Mouse (Mus musculus) kidney, adult 11 months (tissue): ENCODE results near the gene Wdr26.
A peak's percentile ranks its signal among the peaks of the same experiment; 100 is the strongest.

ENCODE experiments used
- DNase-seq: peaks from one replicate; pipeline ENCODE4 v3.0.0; 2022

Wdr26 gene

DNA sequence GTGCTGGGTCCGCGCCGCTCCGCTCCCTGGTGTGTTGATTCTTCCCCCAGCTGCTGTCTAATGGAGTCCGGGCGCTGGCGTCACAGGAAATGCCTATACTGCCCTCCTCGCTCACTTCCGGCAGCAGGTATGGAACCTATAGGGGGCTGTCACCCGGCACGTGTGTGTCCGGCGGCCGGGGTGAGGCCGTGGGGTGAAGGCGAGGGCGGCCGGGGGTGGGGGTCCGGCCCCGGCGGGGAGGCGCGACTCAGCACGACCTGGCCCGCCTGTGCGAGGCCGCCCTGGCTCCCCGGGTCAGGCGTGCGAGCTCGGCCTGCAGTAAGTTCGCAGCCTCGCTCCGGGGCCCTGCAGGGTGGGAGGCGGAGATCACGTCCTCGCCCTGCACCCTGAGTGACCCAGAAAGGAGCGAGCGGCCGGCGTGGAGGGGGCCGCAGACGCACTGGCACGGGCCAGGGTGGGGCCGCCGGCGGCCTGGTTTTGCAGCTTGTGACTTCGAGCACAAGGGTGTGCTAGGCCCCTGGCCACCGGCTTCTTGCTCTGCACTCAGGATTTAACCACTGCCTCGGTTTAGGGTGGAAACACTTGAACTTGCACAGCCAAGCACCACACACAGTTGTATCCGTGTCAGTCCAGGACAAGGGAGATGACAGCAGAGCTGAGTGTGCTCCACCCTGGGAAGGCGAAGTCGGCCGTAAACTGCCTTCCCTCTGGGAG, at the start of gene Wdr26:
TSS of gene Wdr26 (minus strand) at position 82 of the 714 bp plus-strand sequence.
- DNase-seq, result peak; percentile 80

DNA sequence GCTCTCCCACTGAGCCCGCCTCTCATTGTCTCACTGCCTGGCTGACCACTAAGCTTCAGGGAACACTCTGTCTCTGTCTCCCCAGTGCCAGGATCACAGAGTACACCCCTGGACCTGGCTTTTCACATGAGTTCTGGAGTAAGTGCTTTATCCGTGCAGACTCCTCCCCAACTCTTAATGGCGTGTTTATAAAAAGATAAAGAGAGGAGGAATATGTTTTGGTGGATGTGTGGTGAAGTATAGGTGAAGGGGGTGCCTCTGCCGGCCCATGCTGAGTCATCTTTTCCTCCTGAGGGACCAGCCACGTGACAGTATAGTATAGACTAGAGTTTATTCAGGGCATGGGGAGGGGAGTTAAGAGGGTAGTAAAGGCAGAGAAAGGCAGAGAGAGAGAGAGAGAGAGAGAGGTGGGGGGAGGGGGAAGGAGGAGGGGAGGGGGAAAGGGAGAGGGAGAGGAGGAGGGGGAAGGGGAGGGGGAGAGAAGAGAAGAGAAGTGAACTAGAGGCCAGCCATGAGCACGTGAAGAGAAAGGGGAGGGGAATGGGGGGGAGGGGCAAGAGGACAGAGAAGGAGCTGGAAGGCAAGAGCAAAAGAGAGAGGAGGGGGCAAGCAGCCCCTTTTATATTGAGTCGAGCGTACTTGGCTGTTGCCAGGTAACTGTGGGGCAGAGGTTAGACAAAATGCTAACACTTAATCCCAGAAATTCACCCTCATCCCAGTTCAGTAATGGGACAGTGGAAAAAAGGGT, 49.3 kb upstream of the Wdr26 start:
- no peak for DNase-seq

DNA sequence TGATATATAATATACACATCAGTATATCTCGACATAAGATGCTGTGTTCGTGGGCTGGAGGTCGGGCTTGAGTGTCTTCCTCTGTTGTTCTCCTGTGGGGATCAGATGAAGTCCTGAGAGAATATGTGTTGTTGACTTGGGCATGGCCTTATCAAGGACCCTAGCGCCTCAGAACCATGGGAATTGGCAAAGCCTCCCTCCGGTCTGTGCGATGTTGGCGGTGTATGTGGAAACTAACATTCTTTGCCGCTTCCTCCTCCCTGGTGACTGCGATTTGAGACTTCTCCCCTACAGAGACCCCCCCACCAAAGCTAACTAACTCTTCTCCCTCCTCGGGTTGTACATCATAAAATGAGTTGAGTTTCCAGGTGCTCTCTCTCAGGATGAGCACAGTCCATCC, 48.6 kb upstream of the Wdr26 start:
- DNase-seq, result no peak

DNA sequence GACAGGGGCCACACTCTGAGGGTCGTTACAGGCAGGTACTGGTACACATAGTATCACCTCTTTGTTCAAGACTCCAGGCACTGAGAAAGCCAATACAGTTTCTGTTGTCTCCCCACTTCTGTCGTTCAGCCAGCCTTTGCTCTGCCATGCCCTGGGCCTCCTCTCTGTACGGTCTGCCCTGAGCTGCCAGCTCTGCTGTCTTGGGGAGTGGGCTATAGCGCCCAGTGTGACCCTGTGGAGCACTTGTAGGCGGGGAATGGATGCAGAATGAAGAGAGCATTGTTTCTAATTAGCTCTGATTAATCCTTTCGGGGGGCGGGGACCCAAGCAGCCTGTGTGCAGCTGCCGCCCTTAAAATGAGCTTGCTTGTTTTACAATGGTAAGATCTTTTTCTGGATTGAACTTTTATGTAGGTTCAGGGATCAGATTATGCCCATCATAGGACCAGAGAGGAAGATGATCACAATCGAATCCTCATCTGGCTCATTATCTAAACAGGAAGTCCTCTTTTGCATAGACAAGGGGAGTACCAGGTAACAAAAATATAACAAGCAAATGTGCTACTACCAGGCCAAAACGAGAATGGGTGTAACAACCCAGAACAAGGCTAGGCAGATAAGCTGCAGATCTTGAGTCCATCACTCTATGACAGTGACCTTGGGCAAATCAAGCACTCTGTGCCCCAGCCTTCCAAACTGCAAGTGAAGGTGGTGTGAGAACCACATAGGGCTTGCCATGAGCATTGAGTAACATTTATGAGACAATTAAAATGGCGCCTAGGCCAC, 48.0 kb upstream of the Wdr26 start:
- no peak for DNase-seq

DNA sequence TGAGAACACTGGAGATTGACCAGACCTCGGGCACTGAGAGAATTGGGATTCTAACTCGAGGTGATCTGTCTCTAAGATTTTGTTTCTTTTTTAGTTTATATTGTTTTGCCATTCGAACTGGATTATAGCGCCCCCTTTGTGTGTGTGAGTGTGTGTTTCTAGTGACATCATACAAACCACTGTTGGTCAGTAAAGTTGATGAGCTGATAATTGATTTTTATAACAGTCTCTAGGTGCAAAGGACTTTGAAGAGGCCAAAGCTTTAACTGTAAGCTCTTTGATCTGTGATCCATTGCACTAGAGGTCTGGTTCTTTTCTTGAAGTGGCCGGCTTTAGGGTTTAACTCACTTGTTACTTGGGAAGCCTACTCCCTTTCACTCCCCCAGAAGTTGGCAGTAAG, 47.3 kb upstream of the Wdr26 start:
- no peak for DNase-seq

GRCm38 (mm10) chr1:181258616-181259015, 46.8 kb upstream of the Wdr26 start:
- peak; percentile 37 for DNase-seq

DNA sequence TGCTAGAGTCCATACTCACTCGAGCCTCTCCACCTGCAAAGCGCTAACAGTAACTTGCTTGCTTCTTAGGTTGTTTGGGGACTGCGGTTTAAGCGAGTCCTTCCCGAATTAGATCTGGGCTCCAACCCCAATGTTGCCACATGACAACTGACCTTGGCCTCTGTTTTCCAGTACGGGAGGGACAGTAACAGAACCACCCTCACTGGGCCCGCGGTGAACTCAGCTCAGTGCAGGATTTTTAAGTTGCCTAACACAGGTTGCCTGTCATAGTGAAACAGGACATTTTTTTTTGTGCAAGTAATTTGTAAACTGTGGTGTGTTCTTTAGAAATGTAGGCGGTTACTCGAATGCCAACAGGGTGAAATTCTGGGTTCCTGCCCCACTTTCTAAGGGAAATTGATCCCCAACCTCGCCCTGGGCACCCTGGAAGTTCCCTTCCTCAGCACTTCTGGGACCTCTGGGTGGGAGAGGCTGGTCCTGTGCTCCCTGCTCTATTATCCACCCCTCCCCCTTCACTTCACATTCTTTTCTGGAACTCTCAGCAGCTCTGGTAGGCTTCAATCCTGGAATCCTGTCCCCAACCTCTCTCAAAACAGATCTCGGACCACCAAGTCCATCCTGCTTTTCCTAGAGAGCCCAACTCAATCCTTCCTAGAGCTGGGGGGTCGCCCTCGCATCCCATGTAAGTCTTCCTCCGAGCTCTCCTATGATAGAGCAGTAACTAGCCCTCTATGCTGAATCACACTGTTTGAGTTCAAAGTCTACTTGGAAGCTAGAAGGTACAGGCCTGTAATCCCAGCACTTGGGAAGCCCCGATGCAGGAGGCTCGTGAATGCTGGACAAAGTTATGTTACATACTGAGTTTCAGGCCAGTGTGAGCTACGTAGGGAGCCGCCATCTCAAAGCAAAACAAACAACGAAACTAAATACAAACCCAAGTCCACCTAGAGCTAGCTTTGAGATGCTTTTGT, 46.1 kb upstream of the Wdr26 start:
- peak; percentile 54 for DNase-seq

DNA sequence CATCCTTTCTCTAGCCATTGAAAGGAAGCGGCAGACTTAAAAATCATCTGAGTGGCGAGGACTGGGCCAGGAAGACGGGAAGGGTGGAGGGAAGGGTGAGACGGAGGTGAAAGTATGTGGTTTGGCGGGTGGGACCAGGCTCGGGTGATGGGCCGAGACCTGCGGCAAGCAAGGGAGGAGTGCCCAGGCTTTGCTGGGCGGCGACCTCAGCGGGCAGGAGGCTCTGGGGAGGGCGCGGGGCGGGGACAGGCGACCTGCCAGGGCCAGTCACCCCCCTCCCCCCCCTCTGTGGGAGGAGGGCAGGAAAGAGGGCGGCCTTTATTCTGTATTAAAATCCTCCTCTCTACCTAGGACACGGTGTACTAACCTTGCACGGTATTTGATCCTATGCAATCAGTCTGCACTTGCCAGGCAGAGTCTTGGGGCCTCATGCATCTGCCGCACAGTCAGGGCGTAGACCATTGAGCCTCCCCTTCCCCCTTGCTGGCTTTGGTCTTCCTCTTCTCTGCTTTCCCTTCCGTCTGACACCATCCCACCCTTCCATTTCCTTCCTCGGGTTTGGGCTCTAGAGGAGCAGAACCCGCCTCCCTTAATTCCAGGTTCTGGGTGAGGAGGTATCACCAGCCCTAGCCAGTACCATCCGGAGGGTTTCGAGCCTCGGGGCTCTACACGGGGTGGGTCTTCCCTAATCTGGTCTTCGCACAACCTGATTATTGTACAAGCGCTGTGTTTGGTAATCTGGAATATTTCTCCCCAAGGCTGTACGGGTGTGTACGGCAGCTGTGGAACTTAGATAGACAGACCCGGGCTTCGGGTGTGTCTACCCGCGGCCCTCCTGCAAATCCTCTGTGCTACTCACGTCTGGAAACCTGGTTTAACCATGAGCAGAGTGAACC, 45.1 kb upstream of the Wdr26 start:
- peak; percentile 90 for DNase-seq

DNA sequence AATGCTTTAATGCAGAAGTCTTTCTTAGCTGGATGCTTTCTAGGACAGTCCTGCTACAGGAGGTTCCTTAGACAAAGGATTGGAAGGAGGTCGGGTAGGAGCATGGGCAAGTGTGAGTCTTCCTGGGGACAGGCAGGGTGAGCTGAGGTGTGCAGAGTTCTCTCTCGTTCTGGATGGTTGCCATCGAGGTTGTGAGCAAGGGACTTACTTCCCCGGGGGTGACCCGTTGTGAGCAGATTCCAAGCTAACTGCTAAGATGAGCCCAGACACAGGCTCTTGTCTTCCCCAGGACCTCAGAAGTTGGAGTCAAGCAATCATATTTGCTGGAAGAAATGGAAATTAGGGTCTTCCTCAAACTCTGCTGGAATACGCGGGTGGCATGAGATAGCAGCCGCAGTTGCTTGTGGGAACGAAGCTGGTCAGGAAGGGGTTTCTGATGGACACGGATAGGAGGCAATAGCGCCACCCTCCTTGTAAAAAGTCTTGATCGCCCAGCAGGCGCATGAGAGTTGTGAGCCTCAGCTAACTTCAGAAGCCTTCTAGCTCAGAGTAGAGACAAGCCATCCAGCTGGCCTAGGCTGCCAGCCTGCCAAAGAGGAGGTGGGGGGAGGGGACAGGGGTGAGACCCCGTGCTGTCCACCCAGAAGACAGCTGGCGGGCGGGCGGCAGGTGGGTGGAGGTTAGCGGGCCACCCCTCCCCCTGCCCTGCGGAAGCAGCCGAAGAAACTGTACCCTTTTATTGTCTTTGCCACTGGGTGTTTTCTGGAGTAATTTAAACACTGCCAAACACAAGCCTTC, 44.3 kb upstream of the Wdr26 start:
- DNase-seq, result peak; percentile 69

GRCm38 (mm10) chr1:181255450-181255849, 43.6 kb upstream of the Wdr26 start:
- no peak for DNase-seq

GRCm38 (mm10) chr1:181251624-181252023, 39.8 kb upstream of the Wdr26 start:
- no peak for DNase-seq

DNA sequence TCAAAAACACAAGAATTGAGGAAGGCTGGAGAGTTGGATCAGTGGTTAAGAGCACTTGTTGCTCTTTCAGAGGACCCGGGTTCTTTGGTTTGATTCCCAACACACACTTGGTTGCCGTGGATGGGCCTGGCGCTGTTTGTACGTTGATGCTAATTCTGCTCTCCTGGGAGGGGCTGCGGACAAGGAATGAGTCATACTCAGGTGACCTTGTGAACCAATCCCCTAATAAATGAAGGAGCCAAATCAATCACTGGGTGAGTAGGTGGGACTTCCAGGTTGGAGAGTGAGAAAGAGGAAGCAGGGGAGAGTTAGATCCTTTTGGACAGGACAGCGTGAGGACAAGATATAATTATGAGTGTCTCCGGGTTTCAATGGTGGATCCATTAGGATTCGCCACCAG, 39.2 kb upstream of the Wdr26 start:
- no peak for DNase-seq

GRCm38 (mm10) chr1:181249537-181249936, 37.7 kb upstream of the Wdr26 start:
- DNase-seq, result no peak

- no peak for DNase-seq
Measured at GRCm38 (mm10) chr1:181247175-181247574, 35.4 kb upstream of the Wdr26 start.

- DNase-seq, result no peak
Measured at GRCm38 (mm10) chr1:181246487-181247138, 34.8 kb upstream of the Wdr26 start.

GRCm38 (mm10) chr1:181245554-181246486, 34.0 kb upstream of the Wdr26 start:
- no peak for DNase-seq

GRCm38 (mm10) chr1:181245067-181245466, 33.3 kb upstream of the Wdr26 start:
- no peak for DNase-seq

GRCm38 (mm10) chr1:181241185-181241584, 29.4 kb upstream of the Wdr26 start:
- DNase-seq, result no peak

DNA sequence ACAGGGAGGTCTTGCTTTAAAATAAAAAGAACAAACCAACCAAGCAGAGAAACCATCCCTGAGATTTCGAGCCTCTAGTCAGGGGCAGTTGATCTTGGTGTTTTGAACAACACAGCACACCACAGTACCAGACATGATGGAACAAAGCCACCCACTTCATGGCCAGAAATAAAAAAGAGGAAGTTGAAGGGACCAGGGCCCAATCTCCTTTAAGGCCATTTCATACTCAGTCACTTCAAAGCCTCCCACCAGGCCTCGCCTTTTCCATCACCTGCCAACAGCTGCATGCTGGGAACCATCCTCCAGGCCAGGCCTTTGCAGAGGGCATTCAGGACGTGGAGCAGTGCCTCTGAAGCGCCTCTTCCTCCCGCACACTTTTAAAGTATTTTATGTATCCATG, 25.5 kb upstream of the Wdr26 start:
- DNase-seq, result no peak
